Mouse (Mus musculus) B cell, adult 62 days (primary cell): ENCODE data around the gene Racgap1. TPM values are rescaled to one million over a fixed set of nuclear protein-coding genes. Genes with fewer than 3 reads are reported as not detected.

Experiments
- total RNA-seq: library from RNA; stranded (reverse); gene quantifications from 4 replicates; pipeline ENCODE4 v1.2.4, GENCODE M21; 2023

Racgap1 gene
- total RNA-seq = 6.1 to 10.4 TPM (median 7.8 TPM) in 4 replicates

GRCm38 (mm10) chr15:99651163-99651872 is at the start of gene Racgap1:
Gene Racgap1, minus strand, starts transcription at chr15:99651656.

GRCm38 (mm10) chr15:99670154-99670821 is 18.8 kb upstream of the Racgap1 start, which contains the start of gene Asic1:
Gene Asic1, plus strand, starts transcription at chr15:99670368.

GRCm38 (mm10) chr15:99600986-99601822 is 50.3 kb downstream of the Racgap1 start, which contains the start of gene Aqp6:
Gene Aqp6, plus strand, starts transcription at chr15:99601400.

GRCm38 (mm10) chr15:99590429-99591084 is 60.9 kb downstream of the Racgap1 start, which contains the start of gene Aqp5:
Gene Aqp5, plus strand, starts transcription at chr15:99590782.

GRCm38 (mm10) chr15:99578802-99579485 is 72.5 kb downstream of the Racgap1 start, which contains the start of gene Aqp2:
Gene Aqp2, plus strand, starts transcription at chr15:99579055.

Other genes with a start within 250 kb of the Racgap1 start
- 7.0 to 10.5 TPM (median 8.3 TPM) in 4 replicates for gene Nckap5l, start 193.9 kb downstream of the Racgap1 start, total RNA-seq
- 5.0 to 6.7 TPM (median 6.3 TPM) in 4 replicates for gene Bcdin3d, start 176.9 kb downstream of the Racgap1 start, total RNA-seq
- gene Faim2, start 123.5 kb downstream of the Racgap1 start, total RNA-seq = not detected in 4 replicates
- not detected in 4 replicates for gene Aqp2, start 72.6 kb downstream of the Racgap1 start, total RNA-seq
- gene Aqp5, start 60.9 kb downstream of the Racgap1 start, total RNA-seq = not detected in 4 replicates
- not detected in 4 replicates for gene Aqp6, start 50.3 kb downstream of the Racgap1 start, total RNA-seq
- 0.27 to 0.49 TPM (median 0.38 TPM) in 4 replicates for gene Asic1, start 18.7 kb upstream of the Racgap1 start, total RNA-seq
- gene Smarcd1, start 50.5 kb upstream of the Racgap1 start, total RNA-seq = 64.1 to 69.6 TPM (median 65.6 TPM) in 4 replicates
- gene Gm17349, start 53.8 kb upstream of the Racgap1 start, total RNA-seq = 2.7 to 6.9 TPM (median 4.1 TPM) in 4 replicates
- gene Gpd1, start 65.9 kb upstream of the Racgap1 start, total RNA-seq = 0.77 to 2.6 TPM (median 1.2 TPM) in 4 replicates
- 45.2 to 51.9 TPM (median 47.5 TPM) in 4 replicates for gene Cox14, start 74.0 kb upstream of the Racgap1 start, total RNA-seq
- gene Cers5, start 121.2 kb upstream of the Racgap1 start, total RNA-seq = 55.2 to 63.7 TPM (median 56.0 TPM) in 4 replicates
- gene Lima1, start 223.8 kb upstream of the Racgap1 start, total RNA-seq = 1.2 to 2.1 TPM (median 1.3 TPM) in 4 replicates